Mouse (Mus musculus): Measurements from ENCODE around the gene Slc7a7. TPM values are rescaled to one million over a fixed set of nuclear protein-coding genes. Genes with fewer than 3 reads are reported as not detected.

The Slc7a7 gene
- total and polyA plus RNA-seq, 2 experiments, result 2.3 to 4.1 TPM

DNA sequence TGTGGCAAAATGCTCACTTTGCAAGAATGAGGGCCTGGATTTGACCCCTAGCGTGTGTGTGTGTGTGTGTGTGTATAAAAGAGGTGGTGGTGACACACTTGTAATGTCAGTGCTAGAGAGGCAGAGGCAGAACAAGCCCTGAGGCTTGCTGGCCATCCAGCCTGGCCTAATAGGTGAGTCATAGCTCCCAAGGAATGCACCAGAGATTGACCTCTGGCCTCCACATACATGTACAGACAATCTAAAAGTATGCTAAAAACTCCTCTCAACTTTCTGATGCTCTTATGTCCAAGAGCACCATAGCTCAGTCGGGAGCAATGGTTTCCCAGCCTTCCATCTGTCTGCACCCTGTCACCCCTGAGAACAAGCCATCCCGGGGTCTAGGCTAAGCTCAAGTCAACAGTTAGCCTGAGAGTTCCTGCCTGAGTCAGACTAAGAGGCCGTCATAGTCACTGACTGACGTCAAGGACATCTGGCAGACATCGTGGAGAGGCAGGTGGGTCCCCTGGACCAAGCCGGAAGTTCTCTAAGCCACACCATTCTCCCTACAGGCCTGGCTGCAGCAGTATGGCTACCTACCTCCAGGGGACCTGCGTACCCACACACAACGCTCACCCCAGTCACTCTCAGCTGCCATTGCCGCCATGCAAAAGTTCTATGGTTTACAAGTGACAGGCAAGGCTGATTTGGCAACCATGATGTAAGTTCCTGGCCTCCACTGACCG lies 17.8 kb upstream of the Slc7a7 start:
- Histone ChIP-seq H3K36me3 (ENCODE audit: control insufficient read depth, insufficient read depth, low read length) (peaks cover 15% of the 10 kb centered on the region; the same call in 1 of the 2 replicates), H3K27ac (replicated peaks; ENCODE audit: insufficient read depth, low read depth, low read length) (no peak overlapping the region), H3K9ac (ENCODE audit: low read depth, low read length) (no peak overlapping the region), H3K4me1 (ENCODE audit: control insufficient read depth, insufficient read depth, low read length) (peaks cover 6% of the 10 kb centered on the region; the same call in 1 of the 2 replicates), H3K4me3 (ENCODE audit: insufficient read depth, low read depth, low read length) (no peak overlapping the region), H3K27me3 (ENCODE audit: control insufficient read depth, insufficient read depth, low read length) (no peaks in the 10 kb centered on the region), H3K79me2 (ENCODE audit: control insufficient read depth, insufficient read depth, low read length) (no peaks in the 10 kb centered on the region; the same call in 1 of the 2 replicates)
- WGBS, result 79% methylated on average over 11 of the region's 11 CpGs
- no peak for DNase-seq (ENCODE audit: extremely low read depth, low read depth, low spot score)
- TF ChIP-seq POLR2A (IDR thresholded peaks at IDR 0.05; ENCODE audit: extremely low read depth, insufficient read depth, low read length) (no peak), CTCF (IDR thresholded peaks at IDR 0.05; ENCODE audit: low read depth, low read length) (no peak)

DNA sequence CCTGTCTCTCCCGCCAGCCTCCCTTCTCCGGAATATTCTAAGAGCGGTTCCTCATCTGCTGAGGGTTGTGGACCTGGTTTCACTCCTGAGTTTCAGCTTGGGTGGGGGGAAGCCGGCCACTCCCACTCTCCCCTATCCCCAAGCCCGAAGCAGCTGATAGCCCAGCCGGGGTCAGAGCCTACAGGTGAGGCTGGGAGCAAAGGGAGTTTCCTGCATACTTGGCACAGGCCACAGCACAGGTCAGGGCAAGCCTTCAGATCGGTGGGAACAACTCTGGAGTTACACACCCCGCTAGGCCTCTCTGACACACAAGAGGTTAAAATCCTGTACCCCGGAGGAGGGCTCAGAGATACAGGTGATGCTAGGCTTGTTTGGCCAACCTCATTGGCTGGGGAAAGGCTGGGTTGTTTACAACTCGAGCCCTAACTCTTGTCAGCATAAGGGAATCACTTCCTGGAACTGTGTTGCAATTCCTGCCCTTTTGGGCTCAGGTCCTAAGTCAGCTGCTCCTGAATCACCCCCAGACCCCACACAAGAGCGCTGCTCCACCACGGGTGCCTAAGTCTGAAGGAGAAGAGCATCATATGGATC lies 16.5 kb upstream of the Slc7a7 start:
- Histone ChIP-seq H3K27ac (replicated peaks; ENCODE audit: insufficient read depth, low read depth, low read length) (no peak overlapping the region), H3K9ac (ENCODE audit: low read depth, low read length) (no peak overlapping the region), H3K36me3 (ENCODE audit: control insufficient read depth, insufficient read depth, low read length) (peaks cover 7% of the 10 kb centered on the region; the same call in 1 of the 2 replicates), H3K27me3 (ENCODE audit: control insufficient read depth, insufficient read depth, low read length) (no peaks in the 10 kb centered on the region), H3K4me1 (ENCODE audit: control insufficient read depth, insufficient read depth, low read length) (peaks cover 17% of the 10 kb centered on the region), H3K79me2 (ENCODE audit: control insufficient read depth, insufficient read depth, low read length) (no peaks in the 10 kb centered on the region; the same call in 1 of the 2 replicates), H3K4me3 (ENCODE audit: insufficient read depth, low read depth, low read length) (peak overlapping the region; percentile 15; the same call in 1 of the 2 replicates)
- DNase-seq (ENCODE audit: extremely low read depth, low read depth, low spot score), result peak; percentile 39
- no peak for TF ChIP-seq CTCF (IDR thresholded peaks at IDR 0.05; ENCODE audit: low read depth, low read length)
- TF ChIP-seq POLR2A (IDR thresholded peaks at IDR 0.05; ENCODE audit: extremely low read depth, insufficient read depth, low read length), result no peak
- WGBS, result 28% methylated on average over 12 of the region's 12 CpGs

DNA sequence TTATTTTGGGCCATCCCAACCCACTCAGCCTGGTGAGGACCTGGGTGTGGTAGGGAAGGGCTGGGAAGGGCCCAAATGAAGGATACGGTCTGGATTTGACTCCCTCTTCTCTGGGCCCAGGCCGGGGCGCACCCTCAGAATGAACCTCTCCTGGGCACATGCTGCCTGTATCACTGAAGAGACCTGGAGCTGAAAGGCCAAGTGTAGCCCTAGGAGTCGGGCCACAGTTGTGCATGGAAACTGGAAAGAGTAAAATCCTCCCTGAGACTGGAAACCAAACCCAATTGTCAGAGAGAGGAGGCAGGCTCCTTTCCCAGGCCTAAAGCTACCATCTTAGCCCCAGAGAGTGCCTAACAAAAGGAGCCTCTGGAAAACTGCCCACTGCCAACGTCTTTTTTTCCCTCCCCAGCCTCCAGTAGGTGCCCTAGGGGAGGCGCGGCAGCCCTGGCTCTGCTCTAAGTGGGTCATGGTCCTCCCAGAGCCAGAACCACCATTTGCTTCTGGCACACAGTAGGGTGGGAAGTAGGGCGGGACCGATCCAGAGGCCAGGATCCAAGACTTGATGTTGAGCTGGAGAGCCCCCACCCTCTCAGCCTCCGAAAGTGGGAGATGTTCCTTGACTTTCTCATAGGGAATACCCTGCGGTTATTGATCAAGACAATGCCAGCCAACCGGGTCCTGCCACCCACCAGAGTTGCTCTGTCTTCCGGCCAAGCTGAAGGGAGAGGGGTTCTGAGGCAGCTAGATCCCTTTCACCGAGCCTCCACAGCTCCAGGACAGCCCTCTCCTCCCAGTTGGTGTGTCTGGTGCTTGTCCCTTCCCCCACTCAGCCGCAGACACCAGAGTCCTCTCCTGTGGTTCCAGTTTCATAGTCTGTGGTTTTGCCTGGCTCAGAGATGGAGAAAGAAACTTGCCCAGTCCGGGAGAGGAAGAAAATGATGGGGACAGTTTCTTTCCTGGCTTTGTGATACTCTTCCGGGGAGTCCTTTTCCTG lies 15.6 kb upstream of the Slc7a7 start:
- no peaks in the 10 kb centered on the region for H3K27me3 ChIP-seq (ENCODE audit: control insufficient read depth, insufficient read depth, low read length)
- peaks cover 2% of the 10 kb centered on the region; the same call in 1 of the 2 replicates for H3K36me3 ChIP-seq (ENCODE audit: control insufficient read depth, insufficient read depth, low read length)
- 24% methylated on average over 17 of the region's 17 CpGs for WGBS
- no peaks in the 10 kb centered on the region; the same call in 1 of the 2 replicates for H3K79me2 ChIP-seq (ENCODE audit: control insufficient read depth, insufficient read depth, low read length)
- TF ChIP-seq CTCF (IDR thresholded peaks at IDR 0.05; ENCODE audit: low read depth, low read length), result no peak
- no peak for TF ChIP-seq POLR2A (IDR thresholded peaks at IDR 0.05; ENCODE audit: extremely low read depth, insufficient read depth, low read length)
- H3K9ac ChIP-seq (ENCODE audit: low read depth, low read length), result peak overlapping the region; percentile 95
- no peak for DNase-seq (ENCODE audit: extremely low read depth, low read depth, low spot score)
- peaks cover 20% of the 10 kb centered on the region for H3K4me1 ChIP-seq (ENCODE audit: control insufficient read depth, insufficient read depth, low read length)
- peak overlapping the region; percentile 80 for H3K4me3 ChIP-seq (ENCODE audit: insufficient read depth, low read depth, low read length)
- peak overlapping the region; percentile 78 for H3K27ac ChIP-seq (replicated peaks; ENCODE audit: insufficient read depth, low read depth, low read length)

DNA sequence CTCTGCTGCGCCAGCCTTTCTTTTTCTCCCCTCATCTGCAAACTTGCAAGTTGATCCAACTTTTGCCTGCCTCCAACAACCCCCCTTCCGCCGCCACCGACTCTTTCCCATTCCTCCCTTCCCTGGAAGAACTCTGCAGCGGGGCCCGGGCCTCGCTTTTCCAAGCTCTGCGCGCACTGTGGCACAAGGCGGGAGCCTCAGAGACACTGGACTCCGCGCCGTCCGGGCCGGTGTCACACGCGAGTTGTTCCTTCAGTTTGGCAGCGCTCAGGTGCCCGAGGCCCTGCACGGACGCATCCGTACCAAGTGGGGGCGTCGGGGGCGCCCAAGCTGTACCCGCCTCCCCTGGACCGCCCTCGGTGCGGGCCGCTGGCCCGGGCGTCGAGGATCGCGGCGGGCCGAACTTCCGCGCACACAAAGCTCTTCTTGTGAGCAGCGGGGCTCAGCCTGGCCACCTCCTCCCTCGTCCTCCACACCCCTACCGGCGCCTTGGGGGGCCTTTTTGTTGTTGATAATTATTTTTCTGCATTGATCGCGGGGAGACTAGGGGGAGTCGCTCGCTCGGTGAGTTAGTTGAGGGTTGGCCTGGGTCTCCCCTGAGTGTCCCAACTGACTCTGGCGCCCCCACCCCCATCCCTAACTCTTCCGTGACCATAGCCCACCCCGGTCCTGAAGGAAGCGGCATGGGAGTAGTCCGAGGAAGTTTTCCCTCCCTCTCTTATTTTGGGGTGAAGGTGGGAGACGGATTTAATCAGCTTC lies 14.7 kb upstream of the Slc7a7 start:
- TF ChIP-seq POLR2A (IDR thresholded peaks at IDR 0.05; ENCODE audit: extremely low read depth, insufficient read depth, low read length), result 0 out of 2 replicates have a peak, but pooled peaks have one; percentile 19
- no peak for TF ChIP-seq CTCF (IDR thresholded peaks at IDR 0.05; ENCODE audit: low read depth, low read length)
- peaks cover 21% of the 10 kb centered on the region for H3K4me1 ChIP-seq (ENCODE audit: control insufficient read depth, insufficient read depth, low read length)
- H3K27ac ChIP-seq (replicated peaks; ENCODE audit: insufficient read depth, low read depth, low read length), result peak overlapping the region; percentile 78
- no peaks in the 10 kb centered on the region; the same call in 1 of the 2 replicates for H3K36me3 ChIP-seq (ENCODE audit: control insufficient read depth, insufficient read depth, low read length)
- DNase-seq (ENCODE audit: extremely low read depth, low read depth, low spot score), result no peak
- H3K4me3 ChIP-seq (ENCODE audit: insufficient read depth, low read depth, low read length), result peak overlapping the region; percentile 80
- H3K9ac ChIP-seq (ENCODE audit: low read depth, low read length), result peak overlapping the region; percentile 95
- H3K79me2 ChIP-seq (ENCODE audit: control insufficient read depth, insufficient read depth, low read length), result peaks cover under 1% of the 10 kb centered on the region; the same call in 1 of the 2 replicates
- no peaks in the 10 kb centered on the region for H3K27me3 ChIP-seq (ENCODE audit: control insufficient read depth, insufficient read depth, low read length)
- 4% methylated on average over 54 of the region's 54 CpGs for WGBS

Measured in liver, adult 2 months (tissue).